Mouse (Mus musculus) neural tube, embryonic 13.5 days (tissue): ENCODE results near the gene Pop5. TPM values are rescaled to one million over a fixed set of nuclear protein-coding genes. Genes with fewer than 3 reads are reported as not detected.

Source experiments
- ATAC-seq: fragments of 200-750 bp; cut with Nextera tagmentation; 2 replicates; pipeline ENCODE4 v1.8.0; 2017; ENCODE audit warnings: low read depth, mild to moderate bottlenecking, moderate TSS enrichment, moderate library complexity
- H3K27ac ChIP-seq: fragments of 300-500 bp; sonication (generic); replicated peaks from 2 replicates; pipeline ENCODE4 v1.5.1; 2015; ENCODE audit warnings: moderate library complexity, mild to moderate bottlenecking, inconsistent platforms
- H3K27me3 ChIP-seq: fragments of 300-500 bp; sonication (generic); 2 replicates; pipeline ENCODE4 v1.6.1; 2015; ENCODE audit warnings: mild to moderate bottlenecking, inconsistent platforms
- H3K36me3 ChIP-seq: fragments of 300-500 bp; sonication (generic); 2 replicates; pipeline ENCODE4 v1.6.1; 2015; ENCODE audit warnings: mild to moderate bottlenecking, inconsistent platforms
- H3K4me1 ChIP-seq: fragments of 300-500 bp; sonication (generic); replicated peaks from 2 replicates; pipeline ENCODE4 v1.6.1; 2015; ENCODE audit warnings: inconsistent platforms
- H3K4me2 ChIP-seq: fragments of 300-500 bp; sonication (generic); 2 replicates; pipeline ENCODE4 v1.6.1; 2015; ENCODE audit warnings: inconsistent platforms, mild to moderate bottlenecking, moderate library complexity
- H3K4me3 ChIP-seq: fragments of 300-500 bp; sonication (generic); 2 replicates; pipeline ENCODE4 v1.5.1; 2015; ENCODE audit warnings: mild to moderate bottlenecking, inconsistent platforms
- H3K9ac ChIP-seq: fragments of 300-500 bp; sonication (generic); 2 replicates; pipeline ENCODE4 v1.6.1; 2015; ENCODE audit warnings: moderate library complexity, mild to moderate bottlenecking, inconsistent platforms
- H3K9me3 ChIP-seq: fragments of 300-500 bp; sonication (generic); 2 replicates; pipeline ENCODE4 v1.6.1; 2016; ENCODE audit warnings: inconsistent platforms
- WGBS: fragments of 180-500 bp; shearing (Covaris S2); methylation state at CpG from one replicate; pipeline ENCODE4 v1.1.7; 2015; 5-methylcytosine and 5-hydroxymethylcytosine counted together
- polyA plus RNA-seq: library from polyadenylated mRNA; unstranded; fragments of >200 nt; fragmentation: Nextera tagmentation; extraction: Ambion mirVana; gene quantifications from 2 replicates; pipeline ENCODE4 v1.2.1, GENCODE M21; 2015

The Pop5 gene
- polyA plus RNA-seq = 123 and 138 TPM in 2 replicates

DNA sequence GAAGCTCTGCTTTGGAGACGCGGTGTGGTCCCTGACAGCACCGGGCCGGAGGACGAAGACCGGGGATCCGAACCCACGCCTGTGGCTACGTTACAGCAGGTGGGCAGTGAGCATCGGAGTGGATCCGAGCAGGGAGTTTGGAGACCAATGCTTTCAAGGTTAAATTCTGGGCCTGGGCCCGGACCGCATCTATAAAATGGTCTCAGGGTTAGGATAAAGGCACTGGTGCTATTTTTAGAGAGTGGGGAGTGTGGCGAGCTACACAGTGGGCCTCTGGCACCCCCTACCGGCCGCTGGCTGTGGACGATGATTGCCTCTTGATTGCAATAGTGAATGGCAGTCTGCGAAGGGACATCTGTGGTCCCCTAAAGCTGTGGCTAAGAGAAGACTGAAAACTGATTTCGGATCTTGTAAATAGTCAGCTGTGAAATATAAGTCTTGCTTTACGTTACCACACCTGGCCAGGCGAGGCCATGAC lies at the start of gene Pop5:
Gene Pop5 (plus strand): TSS at position 51 of the 478 bp plus-strand sequence.
- Histone ChIP-seq H3K27ac (peak within 1 kb of the TSS; percentile 75), H3K4me3 (peak within 1 kb of the TSS; percentile 45), H3K4me2 (peak within 1 kb of the TSS; percentile 70), H3K36me3 (peaks cover 12% of the 10 kb centered on the region), H3K9ac (peak within 1 kb of the TSS; percentile 74), H3K4me1 (peaks cover 27% of the 10 kb centered on the region), H3K27me3 (peaks cover 18% of the 10 kb centered on the region; the same call in 1 of the 2 replicates), H3K9me3 (no peaks in the 10 kb centered on the region)
- ATAC-seq = peak; percentile 78
- 1% methylated on average over 21 of the region's 21 CpGs for WGBS

DNA sequence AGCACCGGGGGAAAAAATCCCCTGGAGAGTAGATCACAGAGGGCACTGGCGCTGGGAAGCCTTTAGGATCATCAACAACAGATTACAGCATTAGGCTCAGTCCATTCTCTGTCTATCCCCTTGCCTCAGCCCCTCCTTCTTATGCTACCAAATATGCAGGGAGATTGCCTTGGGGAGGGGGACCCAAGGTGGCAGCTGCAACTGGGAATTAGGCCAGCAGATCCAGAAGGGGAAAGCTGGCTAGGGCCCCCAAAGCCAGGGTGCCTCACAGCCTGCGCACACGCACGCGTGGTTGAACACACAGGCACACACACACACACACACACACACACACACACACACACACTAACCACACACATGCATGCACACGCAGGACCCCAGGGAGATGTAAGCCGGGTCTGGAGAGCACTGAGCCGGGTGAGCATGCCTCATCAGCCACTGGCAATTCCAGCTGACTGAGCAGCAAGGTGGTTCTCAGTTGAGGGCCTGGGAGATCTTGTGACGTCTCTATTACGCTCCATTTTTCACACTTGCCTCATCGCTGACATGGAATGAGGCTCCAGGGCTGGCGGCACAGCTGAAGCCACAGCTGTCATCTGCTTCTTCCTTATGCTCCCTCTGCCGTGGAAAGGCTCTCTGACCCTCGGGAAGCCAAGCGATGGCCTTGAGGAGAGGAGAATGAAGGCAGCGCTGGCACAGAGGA lies 49.1 kb upstream of the Pop5 start:
- Histone ChIP-seq H3K4me2 (peak overlapping the region; percentile 42), H3K4me1 (peaks cover 78% of the 10 kb centered on the region), H3K9ac (peak overlapping the region; percentile 50), H3K4me3 (peak overlapping the region; percentile 4; the same call in 1 of the 2 replicates), H3K27me3 (peaks cover 17% of the 10 kb centered on the region), H3K27ac (peak overlapping the region; percentile 67), H3K9me3 (no peaks in the 10 kb centered on the region), H3K36me3 (no peaks in the 10 kb centered on the region)
- 27% methylated on average over 17 of the region's 17 CpGs for WGBS
- peak; percentile 73 for ATAC-seq

DNA sequence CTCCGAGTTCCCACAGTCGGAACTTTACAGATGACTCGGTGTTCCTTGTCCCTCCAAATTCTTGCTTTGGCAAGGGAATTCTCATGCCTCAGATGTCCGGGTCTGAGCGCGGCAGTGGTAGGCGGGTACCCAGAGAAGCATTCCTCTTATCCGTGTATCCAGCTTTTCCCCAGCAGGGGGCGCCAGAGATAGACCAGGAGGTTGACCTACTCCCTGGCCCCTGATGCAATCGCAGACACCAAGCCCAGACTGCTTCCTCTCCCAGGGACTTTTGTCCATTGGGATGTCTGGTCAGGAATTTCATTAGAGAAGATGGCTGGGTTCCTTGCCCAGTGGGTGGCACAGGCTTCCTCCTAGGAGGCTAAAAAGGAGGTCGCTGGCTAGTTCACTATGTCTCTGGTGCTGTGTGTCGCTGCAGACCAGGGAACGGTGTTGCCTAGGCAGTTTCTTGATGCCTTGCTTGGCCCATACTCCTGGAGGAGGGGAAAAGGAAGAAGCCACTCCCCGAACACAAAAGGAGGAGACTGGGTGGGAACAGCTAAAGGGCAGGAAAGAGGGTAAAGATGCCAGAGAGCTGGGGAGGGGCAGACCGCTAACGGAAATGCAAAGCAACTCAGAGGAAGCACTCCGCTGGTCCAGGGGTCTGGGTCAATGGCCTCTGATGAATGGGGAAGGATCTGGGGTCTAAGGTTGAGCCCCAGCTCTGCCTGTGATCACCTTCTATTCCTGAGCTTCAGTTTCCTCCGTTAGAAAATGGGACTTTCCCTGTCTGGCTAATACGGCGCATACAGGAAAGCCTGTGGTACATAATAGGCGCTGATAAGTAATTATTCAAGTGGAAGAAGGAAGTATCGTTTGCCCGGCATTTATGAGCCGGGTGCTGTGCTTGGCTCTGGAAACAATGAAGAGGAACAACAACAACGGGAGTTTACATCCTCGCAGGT lies 48.2 kb upstream of the Pop5 start:
- Histone ChIP-seq H3K27ac (peak overlapping the region; percentile 67), H3K4me3 (no peak overlapping the region), H3K27me3 (peaks cover 17% of the 10 kb centered on the region), H3K36me3 (no peaks in the 10 kb centered on the region), H3K9ac (0 out of 2 replicates have a peak overlapping the region, but pooled peaks have one; percentile 13), H3K4me2 (peak overlapping the region; percentile 42), H3K4me1 (peaks cover 79% of the 10 kb centered on the region), H3K9me3 (no peaks in the 10 kb centered on the region)
- 12% methylated on average over 26 of the region's 26 CpGs for WGBS
- ATAC-seq = peak; percentile 78

DNA sequence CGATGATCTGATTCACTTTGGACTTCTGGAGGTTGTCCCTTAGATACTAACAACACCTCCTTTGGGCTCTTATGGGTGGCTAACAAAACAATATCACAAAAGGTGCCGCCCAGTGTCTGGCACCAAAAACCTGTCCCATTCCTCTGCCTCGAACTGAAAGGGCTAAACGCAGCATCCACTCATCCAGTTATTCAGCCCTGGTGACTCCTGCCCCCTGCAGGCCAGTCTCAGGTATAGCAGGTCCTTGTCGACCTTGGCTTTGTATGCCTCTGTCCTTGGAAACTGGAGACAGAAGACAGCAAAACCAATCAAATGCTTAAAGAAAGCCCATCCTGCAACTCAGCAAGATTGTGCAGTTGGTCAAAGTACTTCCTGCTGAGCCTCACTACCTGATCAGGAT lies 46.8 kb upstream of the Pop5 start:
- WGBS = 56% methylated on average over 5 of the region's 5 CpGs
- no peak for ATAC-seq
- Histone ChIP-seq H3K4me3 (no peak overlapping the region), H3K9ac (no peak overlapping the region), H3K27me3 (peaks cover 24% of the 10 kb centered on the region), H3K4me1 (peaks cover 79% of the 10 kb centered on the region), H3K27ac (no peak overlapping the region), H3K9me3 (no peaks in the 10 kb centered on the region), H3K4me2 (no peak overlapping the region), H3K36me3 (no peaks in the 10 kb centered on the region)

DNA sequence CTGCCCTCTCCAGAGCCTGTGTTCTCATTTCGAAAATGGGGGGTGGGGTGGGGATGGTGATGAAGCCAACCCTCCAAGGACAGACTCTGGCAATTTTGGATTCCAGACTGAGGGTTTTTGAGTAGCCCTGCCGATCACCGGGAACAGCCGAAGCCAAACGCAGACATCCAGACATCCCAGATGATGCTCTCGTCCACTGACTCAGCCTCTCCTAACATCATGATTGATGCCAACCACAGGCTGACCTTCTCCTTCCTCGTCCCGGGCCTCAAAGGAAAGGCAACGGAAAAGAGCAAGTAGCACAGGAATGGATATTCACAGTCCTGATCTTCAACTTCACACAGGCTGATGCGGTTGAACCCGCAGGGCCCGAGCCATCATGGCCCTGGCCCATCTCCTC lies 45.6 kb upstream of the Pop5 start:
- H3K9me3 ChIP-seq = no peaks in the 10 kb centered on the region
- ATAC-seq = no peak
- H3K27ac ChIP-seq = no peak overlapping the region
- H3K4me2 ChIP-seq = peak overlapping the region; percentile 99
- H3K27me3 ChIP-seq = peaks cover 24% of the 10 kb centered on the region
- no peak overlapping the region for H3K4me3 ChIP-seq
- no peak overlapping the region for H3K9ac ChIP-seq
- 67% methylated on average over 12 of the region's 12 CpGs for WGBS
- no peaks in the 10 kb centered on the region for H3K36me3 ChIP-seq
- H3K4me1 ChIP-seq = peaks cover 75% of the 10 kb centered on the region

DNA sequence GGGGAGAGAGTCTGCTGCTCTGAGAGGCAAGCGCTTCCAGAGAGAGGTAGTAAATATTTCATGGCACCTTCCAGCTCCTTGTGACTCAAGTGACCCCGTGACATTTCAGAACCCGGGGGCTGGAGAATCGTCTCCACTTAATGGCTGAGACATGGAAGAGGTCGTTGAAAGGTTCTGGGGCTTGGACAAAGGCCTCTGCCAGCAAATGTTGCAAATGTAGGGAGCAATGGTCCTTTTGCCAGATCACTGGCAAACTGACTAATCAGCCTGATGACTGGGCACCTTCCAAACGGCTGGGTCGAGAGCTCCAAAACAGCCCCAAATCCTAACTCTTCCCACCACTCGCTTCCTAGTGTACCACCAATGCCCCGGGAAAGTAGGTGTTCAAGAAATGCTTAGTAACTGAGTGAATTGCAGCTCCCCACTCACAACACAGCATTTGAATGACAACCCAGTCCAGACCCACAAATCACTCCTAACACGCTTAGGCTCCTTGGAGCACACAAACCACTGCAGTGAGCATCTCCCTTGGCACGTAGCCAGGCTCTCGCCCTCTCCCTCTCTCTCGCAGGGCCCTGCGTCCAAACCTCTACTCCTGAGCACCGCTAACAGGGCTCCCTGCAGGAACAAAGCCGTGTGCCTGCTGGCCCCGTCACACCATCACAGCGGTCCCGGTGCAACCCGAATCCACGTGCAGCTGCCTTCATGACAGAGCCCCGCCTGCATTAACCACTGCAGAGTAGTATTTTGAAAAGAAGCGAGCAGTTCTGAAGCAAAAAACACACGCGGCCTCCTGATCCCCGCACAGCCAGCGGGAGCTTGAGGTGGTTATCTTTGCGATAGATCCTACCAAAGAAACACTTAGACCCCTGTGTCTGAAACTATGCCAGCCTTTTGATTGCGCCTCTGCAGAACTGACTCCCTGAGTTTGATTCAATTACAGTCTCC lies 43.5 kb upstream of the Pop5 start:
- peak overlapping the region; percentile 70 for H3K4me3 ChIP-seq
- peak overlapping the region; percentile 99 for H3K4me2 ChIP-seq
- peak overlapping the region; percentile 86; the same call in 1 of the 2 replicates for H3K27ac ChIP-seq
- 6% methylated on average over 29 of the region's 29 CpGs for WGBS
- peaks cover 57% of the 10 kb centered on the region for H3K4me1 ChIP-seq
- H3K27me3 ChIP-seq = peaks cover 24% of the 10 kb centered on the region
- peak overlapping the region; percentile 94 for H3K9ac ChIP-seq
- ATAC-seq = no peak
- H3K9me3 ChIP-seq = no peaks in the 10 kb centered on the region
- no peaks in the 10 kb centered on the region for H3K36me3 ChIP-seq

DNA sequence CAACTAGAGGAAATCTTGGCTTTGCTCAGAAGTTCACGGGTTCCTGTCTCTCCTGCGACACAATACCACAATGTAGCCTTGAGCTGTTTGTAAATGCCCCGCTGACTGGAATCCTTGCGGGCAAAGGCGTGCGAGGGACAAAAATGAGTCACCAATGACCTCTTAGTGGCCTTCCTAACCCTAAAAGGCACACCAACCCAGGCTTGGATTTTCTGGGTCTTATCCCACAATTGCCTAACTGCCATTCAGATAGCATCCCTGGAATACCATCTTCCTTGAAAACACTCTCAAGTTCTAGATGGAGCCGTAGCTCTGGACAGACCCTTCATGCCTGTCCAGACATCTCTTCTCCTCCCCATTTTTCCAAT lies 42.8 kb upstream of the Pop5 start:
- ATAC-seq = no peak
- H3K36me3 ChIP-seq = no peaks in the 10 kb centered on the region
- peaks cover 24% of the 10 kb centered on the region for H3K27me3 ChIP-seq
- peak overlapping the region; percentile 70 for H3K4me3 ChIP-seq
- H3K4me2 ChIP-seq = peak overlapping the region; percentile 99
- H3K27ac ChIP-seq = peak overlapping the region; percentile 86
- peaks cover 51% of the 10 kb centered on the region for H3K4me1 ChIP-seq
- WGBS = 7% methylated on average over 7 of the region's 7 CpGs
- no peaks in the 10 kb centered on the region for H3K9me3 ChIP-seq
- peak overlapping the region; percentile 94 for H3K9ac ChIP-seq

DNA sequence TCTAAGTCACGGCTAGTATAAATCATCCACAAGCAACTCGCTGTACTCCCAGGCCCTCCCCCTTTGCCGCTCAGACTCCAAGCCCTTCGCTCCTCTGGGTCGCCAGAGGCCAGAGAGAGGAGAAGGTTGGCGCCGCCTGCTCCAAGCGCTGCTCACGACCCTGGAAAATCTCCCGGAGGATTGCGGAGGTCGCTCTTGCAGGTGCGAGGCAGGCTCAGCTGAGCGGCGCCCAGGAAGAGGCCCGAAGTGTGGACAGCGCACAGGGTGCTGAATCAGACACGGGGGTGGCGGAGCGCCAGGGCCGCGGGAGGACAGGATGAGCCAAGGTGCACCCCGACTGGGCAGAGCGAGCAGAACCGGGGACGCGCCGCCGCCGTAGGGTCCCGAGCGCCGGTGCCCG lies 42.4 kb upstream of the Pop5 start:
- H3K27ac ChIP-seq = peak overlapping the region; percentile 86
- no peaks in the 10 kb centered on the region for H3K36me3 ChIP-seq
- peak overlapping the region; percentile 99 for H3K4me2 ChIP-seq
- WGBS = 1% methylated on average over 34 of the region's 34 CpGs
- ATAC-seq = 0 out of 2 replicates have a peak, but pooled peaks have one; percentile 8
- H3K4me1 ChIP-seq = peaks cover 48% of the 10 kb centered on the region
- H3K4me3 ChIP-seq = peak overlapping the region; percentile 70
- H3K27me3 ChIP-seq = peaks cover 24% of the 10 kb centered on the region
- peak overlapping the region; percentile 94 for H3K9ac ChIP-seq
- H3K9me3 ChIP-seq = no peaks in the 10 kb centered on the region

DNA sequence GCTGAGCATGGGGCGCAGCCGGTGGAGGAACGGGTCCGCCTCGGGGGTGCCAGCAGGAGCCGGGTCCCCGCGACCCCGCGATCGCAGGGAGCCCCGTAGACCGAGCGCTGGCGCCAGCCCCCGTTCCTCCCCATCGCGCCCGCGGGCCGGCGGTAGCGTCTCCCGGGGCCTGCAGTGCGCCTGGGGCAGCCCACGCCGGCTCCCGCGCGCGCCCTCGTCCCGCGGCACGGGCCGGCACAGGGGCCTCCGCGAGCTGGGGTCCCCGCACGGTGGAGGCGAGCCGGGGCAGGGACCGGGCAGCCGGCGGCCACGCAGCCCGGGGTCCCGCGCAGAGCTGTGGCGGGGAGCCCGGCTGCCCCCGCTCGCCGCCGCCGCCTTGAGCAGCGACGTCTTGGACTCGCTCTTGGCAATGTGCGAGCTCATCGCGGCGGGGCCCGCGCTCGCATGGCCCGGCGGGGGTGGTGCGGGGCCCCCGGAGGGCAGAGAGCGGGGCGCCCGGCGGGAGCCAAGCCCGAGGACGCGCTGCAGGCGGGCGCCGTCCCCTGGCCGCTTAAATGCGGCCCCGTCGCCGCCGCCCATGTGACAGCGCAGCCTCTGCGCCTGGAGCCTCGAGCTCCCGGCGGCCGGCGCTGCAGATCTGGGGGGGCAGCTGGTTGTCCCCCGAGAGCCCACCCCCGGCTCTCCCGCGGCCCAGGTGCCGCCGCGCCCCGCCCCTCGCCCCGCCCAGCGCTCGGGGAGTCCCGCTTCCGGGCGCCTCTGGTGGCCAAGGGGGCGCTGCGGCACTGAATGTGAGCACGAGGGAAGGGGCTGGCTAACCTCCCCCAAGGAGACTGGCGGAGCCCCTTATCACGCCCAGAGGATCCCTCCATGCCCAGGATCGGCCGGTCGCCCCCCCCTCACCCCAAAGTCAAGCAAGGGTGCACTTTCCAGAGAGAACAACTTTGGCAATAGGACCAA lies 41.7 kb upstream of the Pop5 start, which contains the start of gene Cabp1:
Gene Cabp1 (minus strand): TSS at position 713 of the 957 bp plus-strand sequence.
- WGBS = under 1% methylated on average over 103 of the region's 116 CpGs
- no peaks in the 10 kb centered on the region for H3K36me3 ChIP-seq
- peak within 1 kb of the TSS; percentile 86 for H3K27ac ChIP-seq
- H3K27me3 ChIP-seq = peaks cover 24% of the 10 kb centered on the region
- peak within 1 kb of the TSS; percentile 94 for H3K9ac ChIP-seq
- peaks cover 48% of the 10 kb centered on the region for H3K4me1 ChIP-seq
- peak within 1 kb of the TSS; percentile 70 for H3K4me3 ChIP-seq
- peak within 1 kb of the TSS; percentile 99 for H3K4me2 ChIP-seq
- H3K9me3 ChIP-seq = no peaks in the 10 kb centered on the region
- ATAC-seq = peak; percentile 55

DNA sequence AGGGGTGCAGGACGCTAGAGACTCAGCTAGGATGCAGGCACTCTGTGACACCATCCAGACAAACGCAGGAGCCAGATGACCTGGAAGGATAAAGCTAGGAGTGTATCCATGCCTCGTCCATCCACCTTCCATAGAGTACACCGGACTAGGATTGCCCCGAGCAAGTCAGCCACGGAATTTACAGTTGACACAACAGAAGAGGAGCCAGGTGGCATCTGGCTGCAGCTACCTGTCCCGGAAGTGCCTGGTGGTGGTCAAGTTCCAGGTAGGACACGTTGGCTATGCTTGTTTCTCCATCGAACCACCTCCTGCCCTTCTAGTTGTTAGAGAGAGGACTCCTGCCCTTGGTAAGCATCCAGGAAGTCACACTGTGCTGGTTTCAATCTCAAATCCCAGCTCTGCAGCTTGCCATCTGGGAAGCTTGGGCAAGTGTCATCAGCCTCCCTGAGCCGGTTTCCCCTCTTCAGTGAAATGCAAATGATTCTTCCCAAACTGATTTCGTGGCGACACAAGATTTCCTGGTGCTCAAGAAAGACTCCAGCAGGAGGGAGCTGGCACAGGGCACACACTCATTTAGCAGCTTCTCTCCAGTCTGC lies 40.9 kb upstream of the Pop5 start:
- WGBS = 5% methylated on average over 12 of the region's 12 CpGs
- Histone ChIP-seq H3K9me3 (no peaks in the 10 kb centered on the region), H3K4me1 (peaks cover 48% of the 10 kb centered on the region), H3K36me3 (no peaks in the 10 kb centered on the region), H3K27me3 (peaks cover 22% of the 10 kb centered on the region), H3K4me2 (peak overlapping the region; percentile 99), H3K9ac (peak overlapping the region; percentile 94), H3K27ac (peak overlapping the region; percentile 86), H3K4me3 (peak overlapping the region; percentile 70)
- peak; percentile 20; the same call in 1 of the 2 replicates for ATAC-seq
